Mouse (Mus musculus) cerebellum, adult 18-20 months (tissue): Measurements from ENCODE around the gene Gm28710.

Experiments used
- DNase-seq, 2 experiments: peaks; one replicate each; pipeline ENCODE4 v3.0.0; 2021

Gene Gm28710

GRCm38 (mm10) chr5:16791243-16791860 lies at the start of gene Gm28710:
Gm28710 (plus strand) TSS chr5:16791810.
- DNase-seq: no peak

- DNase-seq: no peak
These were observed 14.4 kb upstream of the Gm28710 start for GRCm38 (mm10) chr5:16777176-16777575.

GRCm38 (mm10) chr5:16778610-16779172 lies 12.9 kb upstream of the Gm28710 start:
- no peak for DNase-seq

GRCm38 (mm10) chr5:16785627-16786026 lies 6.0 kb upstream of the Gm28710 start:
- DNase-seq: no peak

GRCm38 (mm10) chr5:16794972-16795371 lies 3.4 kb downstream of the Gm28710 start:
- DNase-seq: no peak

GRCm38 (mm10) chr5:16802726-16803125 lies 11.1 kb downstream of the Gm28710 start:
- no peak for DNase-seq

- DNase-seq: no peak
These were observed 47.4 kb downstream of the Gm28710 start for GRCm38 (mm10) chr5:16838991-16839390.

GRCm38 (mm10) chr5:16869309-16869915 lies 77.8 kb downstream of the Gm28710 start:
- peak; percentile 5 to 6 for DNase-seq

- no peak for DNase-seq
These were observed 102.6 kb downstream of the Gm28710 start for GRCm38 (mm10) chr5:16894161-16894560.

GRCm38 (mm10) chr5:16919791-16920190 lies 128.2 kb downstream of the Gm28710 start:
- DNase-seq: no peak

GRCm38 (mm10) chr5:16922473-16922872 lies 130.9 kb downstream of the Gm28710 start:
- no peak for DNase-seq
